Mouse (Mus musculus) intestine, postnatal 0 days (tissue): ENCODE data around the gene Rtn4r. TPM values are rescaled to one million over a fixed set of nuclear protein-coding genes. Genes with fewer than 3 reads are reported as not detected.

Source experiments
- ATAC-seq: fragments of 200-750 bp; cut with Nextera tagmentation; 2 replicates; pipeline ENCODE4 v1.8.0; 2017; ENCODE audit warnings: mild to moderate bottlenecking, moderate TSS enrichment, moderate library complexity
- H3K27ac ChIP-seq: fragments of 300-500 bp; sonication (generic); 2 replicates; pipeline ENCODE4 v1.5.1; 2014; ENCODE audit warnings: mild to moderate bottlenecking, low read depth, low read length, moderate library complexity
- H3K27me3 ChIP-seq: fragments of 300-500 bp; sonication (generic); replicated peaks from 2 replicates; pipeline ENCODE4 v1.6.1; 2014; ENCODE audit warnings: low read length, mixed read lengths; ENCODE audit not compliant: control insufficient read depth, insufficient read depth
- H3K36me3 ChIP-seq: fragments of 300-500 bp; sonication (generic); 2 replicates; pipeline ENCODE4 v1.6.1; 2014; ENCODE audit warnings: mild to moderate bottlenecking, moderate library complexity; ENCODE audit not compliant: control insufficient read depth, insufficient read depth
- H3K4me1 ChIP-seq: fragments of 300-500 bp; sonication (generic); replicated peaks from 2 replicates; pipeline ENCODE4 v1.6.1; 2014; ENCODE audit warnings: antibody characterized with exemption, low read length, mixed read lengths; ENCODE audit not compliant: control insufficient read depth, insufficient read depth
- H3K4me2 ChIP-seq: fragments of 300-500 bp; sonication (generic); replicated peaks from 2 replicates; pipeline ENCODE4 v1.6.1; 2014; ENCODE audit warnings: low read depth, mild to moderate bottlenecking, moderate library complexity
- H3K4me3 ChIP-seq: fragments of 300-500 bp; sonication (generic); 2 replicates; pipeline ENCODE4 v1.5.1; 2014; ENCODE audit warnings: low read depth, low read length
- H3K9ac ChIP-seq: fragments of 300-500 bp; sonication (generic); 2 replicates; pipeline ENCODE4 v1.6.1; 2014; ENCODE audit warnings: mild to moderate bottlenecking, low read depth, low read length
- H3K9me3 ChIP-seq: fragments of 300-500 bp; sonication (generic); 2 replicates; pipeline ENCODE4 v1.6.1; 2016; ENCODE audit warnings: mixed run types; ENCODE audit not compliant: control insufficient read depth
- CTCF ChIP-seq: sonication (generic); IDR thresholded peaks from 2 replicates; pipeline ENCODE4 v1.5.1; 2016; ENCODE audit warnings: low read depth, mild to moderate bottlenecking, control low read depth, antibody characterized with exemption, moderate library complexity
- WGBS: fragments of 180-500 bp; shearing (Covaris S2); extraction: QIAGEN DNeasy Blood & Tissue Kit; methylation state at CpG from one replicate; pipeline ENCODE4 v1.1.7; 2014; 5-methylcytosine and 5-hydroxymethylcytosine counted together
- polyA plus RNA-seq: library from polyadenylated mRNA; unstranded; fragments of >200 nt; fragmentation: Nextera tagmentation; extraction: Ambion mirVana; gene quantifications from 2 replicates; pipeline ENCODE4 v1.2.1, GENCODE M21; 2015

Rtn4r gene
- polyA plus RNA-seq, 1 experiment from 2014 or later = 1.9 TPM

- H3K4me3 ChIP-seq = no peak overlapping the region
- H3K36me3 ChIP-seq = peaks cover 11% of the 10 kb centered on the region; the same call in 1 of the 2 replicates
- no peak overlapping the region for H3K9ac ChIP-seq
- no peaks in the 10 kb centered on the region for H3K27me3 ChIP-seq
- peak; percentile 70 for ATAC-seq
- TF ChIP-seq CTCF = no peak
- H3K4me1 ChIP-seq = peaks cover 4% of the 10 kb centered on the region
- 64% methylated on average over 18 of the region's 18 CpGs for WGBS
- H3K27ac ChIP-seq = peak overlapping the region; percentile 73
- 0 out of 2 replicates have a peak overlapping the region, but pooled peaks have one; percentile 21 for H3K4me2 ChIP-seq
- H3K9me3 ChIP-seq = no peaks in the 10 kb centered on the region
Measured at GRCm38 (mm10) chr16:18083231-18083951, 44.1 kb upstream of the Rtn4r start.

GRCm38 (mm10) chr16:18084262-18084661, 43.2 kb upstream of the Rtn4r start:
- 79% methylated on average over 7 of the region's 7 CpGs for WGBS
- H3K4me2 ChIP-seq = no peak overlapping the region
- H3K4me1 ChIP-seq = peaks cover 9% of the 10 kb centered on the region
- H3K36me3 ChIP-seq = peaks cover 11% of the 10 kb centered on the region; the same call in 1 of the 2 replicates
- no peak overlapping the region for H3K4me3 ChIP-seq
- 0 out of 2 replicates have a peak, but pooled peaks have one; percentile 9 for TF ChIP-seq CTCF
- no peak for ATAC-seq
- H3K9me3 ChIP-seq = no peaks in the 10 kb centered on the region
- peak overlapping the region; percentile 73; the same call in 1 of the 2 replicates for H3K27ac ChIP-seq
- H3K27me3 ChIP-seq = no peaks in the 10 kb centered on the region
- no peak overlapping the region for H3K9ac ChIP-seq

GRCm38 (mm10) chr16:18087101-18087500, 40.3 kb upstream of the Rtn4r start:
- Histone ChIP-seq H3K9me3 (no peaks in the 10 kb centered on the region), H3K36me3 (no peaks in the 10 kb centered on the region), H3K27me3 (no peaks in the 10 kb centered on the region), H3K9ac (no peak overlapping the region), H3K4me2 (peak overlapping the region; percentile 96), H3K4me1 (peaks cover 9% of the 10 kb centered on the region; the same call in 1 of the 2 replicates), H3K27ac (no peak overlapping the region), H3K4me3 (no peak overlapping the region)
- 84% methylated on average over 5 of the region's 5 CpGs for WGBS
- TF ChIP-seq CTCF = no peak
- ATAC-seq = no peak

GRCm38 (mm10) chr16:18096348-18096747, 31.1 kb upstream of the Rtn4r start:
- Histone ChIP-seq H3K9me3 (0 out of 2 replicates have a peak, but pooled peaks cover 4% of the 10 kb centered on the region), H3K27me3 (no peaks in the 10 kb centered on the region), H3K4me1 (no peaks in the 10 kb centered on the region), H3K36me3 (no peaks in the 10 kb centered on the region), H3K4me2 (no peak overlapping the region), H3K4me3 (no peak overlapping the region), H3K27ac (no peak overlapping the region), H3K9ac (no peak overlapping the region)
- 42% methylated on average over 5 of the region's 5 CpGs for WGBS
- TF ChIP-seq CTCF = no peak
- no peak for ATAC-seq

- Histone ChIP-seq H3K9ac (no peak overlapping the region), H3K4me3 (no peak overlapping the region), H3K27me3 (no peaks in the 10 kb centered on the region), H3K9me3 (no peaks in the 10 kb centered on the region), H3K36me3 (no peaks in the 10 kb centered on the region), H3K27ac (no peak overlapping the region), H3K4me2 (no peak overlapping the region), H3K4me1 (no peaks in the 10 kb centered on the region)
- no peak for ATAC-seq
- 78% methylated on average over 4 of the region's 4 CpGs for WGBS
- no peak for TF ChIP-seq CTCF
Measured at GRCm38 (mm10) chr16:18102816-18103215, 24.6 kb upstream of the Rtn4r start.

GRCm38 (mm10) chr16:18103366-18103765, 24.1 kb upstream of the Rtn4r start:
- H3K9me3 ChIP-seq = no peaks in the 10 kb centered on the region
- H3K27ac ChIP-seq = no peak overlapping the region
- 35% methylated on average over 1 of the region's 1 CpGs for WGBS
- no peak for ATAC-seq
- H3K4me1 ChIP-seq = no peaks in the 10 kb centered on the region
- no peak overlapping the region for H3K4me2 ChIP-seq
- no peaks in the 10 kb centered on the region for H3K36me3 ChIP-seq
- no peak overlapping the region for H3K9ac ChIP-seq
- no peak for TF ChIP-seq CTCF
- H3K4me3 ChIP-seq = no peak overlapping the region
- no peaks in the 10 kb centered on the region for H3K27me3 ChIP-seq
